Mouse (Mus musculus) cerebellum, adult 2 months (tissue): ENCODE measurements around the gene Rcc1.

Source experiments
- CTCF ChIP-seq: fragments of 200-500 bp; IDR thresholded peaks from 2 replicates; pipeline ENCODE4 v1.5.1; 2011; ENCODE audit warnings: low read depth, mild to moderate bottlenecking, control low read depth, low read length, moderate library complexity, borderline replicate concordance; ENCODE audit not compliant: insufficient read depth
- POLR2A ChIP-seq: fragments of 200-500 bp; IDR thresholded peaks from 2 replicates; pipeline ENCODE4 v1.6.1; 2011; ENCODE audit warnings: low read length, control low read depth, borderline replicate concordance; ENCODE audit not compliant: insufficient read depth

DNA sequence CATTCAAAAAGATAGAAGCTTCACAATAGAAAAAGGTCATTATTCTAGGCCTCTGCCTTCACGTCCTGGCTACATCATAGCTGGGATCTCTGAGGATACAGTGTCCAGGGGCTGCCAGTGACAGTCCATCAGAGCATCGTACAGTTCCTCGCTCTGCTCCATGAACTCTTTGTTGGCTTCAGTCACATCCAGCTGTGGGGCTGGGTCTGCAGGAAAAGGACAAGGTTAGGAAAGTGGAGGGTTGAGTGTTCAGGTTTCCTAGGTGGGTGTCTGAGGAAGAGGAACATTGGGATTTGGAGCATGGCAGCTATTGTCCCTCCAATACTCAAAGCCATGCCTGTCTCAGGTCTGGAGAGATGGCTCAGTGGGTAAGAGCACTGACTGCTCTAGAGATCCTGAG, 41.6 kb downstream of the Rcc1 start:
- TF ChIP-seq CTCF (no peak), POLR2A (no peak)
